Mouse (Mus musculus) liver, postnatal 0 days (tissue): Measurements from ENCODE around the gene Nfe2l3. TPM values are rescaled to one million over a fixed set of nuclear protein-coding genes. Genes with fewer than 3 reads are reported as not detected.

Experiments used
- ATAC-seq: fragments of 200-750 bp; cut with Nextera tagmentation; 2 replicates; pipeline ENCODE4 v1.8.0; 2017; ENCODE audit warnings: mild to moderate bottlenecking, moderate library complexity
- DNase-seq: peaks from one replicate; pipeline ENCODE4 v3.0.0-alpha.2; 2016
- H3K27ac ChIP-seq: fragments of 300-500 bp; sonication (generic); 2 replicates; pipeline ENCODE4 v1.5.1; 2014; ENCODE audit warnings: antibody characterized with exemption, moderate library complexity, mild to moderate bottlenecking, low read depth
- H3K27me3 ChIP-seq: fragments of 300-500 bp; sonication (generic); 2 replicates; pipeline ENCODE4 v1.6.1; 2014; ENCODE audit warnings: low read length, control low read depth, mixed read lengths; ENCODE audit not compliant: insufficient read depth
- H3K36me3 ChIP-seq: fragments of 300-500 bp; sonication (generic); replicated peaks from 2 replicates; pipeline ENCODE4 v1.6.1; 2014; ENCODE audit warnings: mild to moderate bottlenecking, control low read depth, low read length, moderate library complexity, mixed read lengths; ENCODE audit not compliant: insufficient read depth
- H3K4me1 ChIP-seq: fragments of 300-500 bp; sonication (generic); 2 replicates; pipeline ENCODE4 v1.6.1; 2014; ENCODE audit warnings: antibody characterized with exemption, mild to moderate bottlenecking, control low read depth; ENCODE audit not compliant: insufficient read depth
- H3K4me2 ChIP-seq: fragments of 300-500 bp; sonication (generic); 2 replicates; pipeline ENCODE4 v1.6.1; 2014; ENCODE audit warnings: low read depth, mild to moderate bottlenecking, low read length, moderate library complexity, mixed read lengths
- H3K4me3 ChIP-seq: fragments of 300-500 bp; sonication (generic); 2 replicates; pipeline ENCODE4 v1.5.1; 2014; ENCODE audit warnings: low read depth, low read length
- H3K9ac ChIP-seq: fragments of 300-500 bp; sonication (generic); replicated peaks from 2 replicates; pipeline ENCODE4 v1.6.1; 2014; ENCODE audit warnings: mild to moderate bottlenecking, moderate library complexity
- H3K9me3 ChIP-seq: fragments of 300-500 bp; sonication (generic); 2 replicates; pipeline ENCODE4 v1.6.1; 2016; ENCODE audit warnings: mild to moderate bottlenecking, control low read depth, low read length, mixed read lengths
- CTCF ChIP-seq: sonication (generic); IDR thresholded peaks from 2 replicates; pipeline ENCODE4 v1.5.1; 2016; ENCODE audit warnings: antibody characterized with exemption, low read depth
- EP300 ChIP-seq: IDR thresholded peaks from 2 replicates; pipeline ENCODE4 v1.6.1; 2016; ENCODE audit warnings: antibody characterized with exemption, low read depth, mild to moderate bottlenecking
- WGBS: fragments of 180-500 bp; shearing (Covaris S2); extraction: QIAGEN DNeasy Blood & Tissue Kit; methylation state at CpG from one replicate; pipeline ENCODE4 v1.1.7; 2014; ENCODE audit not compliant: insufficient replicate concordance; 5-methylcytosine and 5-hydroxymethylcytosine counted together
- polyA plus RNA-seq: library from polyadenylated mRNA; unstranded; fragments of >200 nt; fragmentation: Nextera tagmentation; extraction: Ambion mirVana; gene quantifications from 2 replicates; pipeline ENCODE4 v1.2.1, GENCODE M21; 2015

Gene Nfe2l3
- polyA plus RNA-seq, 1 experiment from 2014 or later = 0.16 TPM

DNA sequence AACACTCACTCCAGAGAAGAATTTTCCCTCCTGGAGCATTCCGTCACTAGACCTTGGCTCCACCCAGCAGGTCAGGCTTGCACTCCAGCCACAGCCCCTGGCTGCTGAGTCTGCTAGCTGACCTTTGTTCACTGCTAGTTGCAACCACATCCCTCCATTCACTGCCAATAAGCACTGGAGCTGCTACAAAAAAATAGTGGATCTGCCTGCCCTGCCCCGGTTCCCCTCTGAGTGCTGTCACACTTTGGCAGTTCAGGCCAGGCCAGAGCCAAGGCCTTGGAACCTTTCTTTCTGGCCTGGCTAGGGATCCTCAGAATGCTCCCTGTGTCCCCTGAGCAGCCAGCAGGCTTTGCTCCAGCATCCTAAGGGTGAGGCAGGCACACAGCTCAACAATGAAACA is 57.3 kb downstream of the Nfe2l3 start:
- H3K27ac ChIP-seq = no peak overlapping the region
- ATAC-seq (peak; percentile 80), DNase-seq (no peak)
- H3K27me3 ChIP-seq = no peaks in the 10 kb centered on the region
- 49% methylated on average over 2 of the region's 2 CpGs for WGBS
- no peaks in the 10 kb centered on the region; the same call in 1 of the 2 replicates for H3K4me1 ChIP-seq
- TF ChIP-seq CTCF (no peak), EP300 (no peak)
- H3K9me3 ChIP-seq = peaks cover 5% of the 10 kb centered on the region; the same call in 1 of the 2 replicates
- H3K4me3 ChIP-seq = no peak overlapping the region
- H3K36me3 ChIP-seq = no peaks in the 10 kb centered on the region
- H3K9ac ChIP-seq = no peak overlapping the region
- no peak overlapping the region for H3K4me2 ChIP-seq

DNA sequence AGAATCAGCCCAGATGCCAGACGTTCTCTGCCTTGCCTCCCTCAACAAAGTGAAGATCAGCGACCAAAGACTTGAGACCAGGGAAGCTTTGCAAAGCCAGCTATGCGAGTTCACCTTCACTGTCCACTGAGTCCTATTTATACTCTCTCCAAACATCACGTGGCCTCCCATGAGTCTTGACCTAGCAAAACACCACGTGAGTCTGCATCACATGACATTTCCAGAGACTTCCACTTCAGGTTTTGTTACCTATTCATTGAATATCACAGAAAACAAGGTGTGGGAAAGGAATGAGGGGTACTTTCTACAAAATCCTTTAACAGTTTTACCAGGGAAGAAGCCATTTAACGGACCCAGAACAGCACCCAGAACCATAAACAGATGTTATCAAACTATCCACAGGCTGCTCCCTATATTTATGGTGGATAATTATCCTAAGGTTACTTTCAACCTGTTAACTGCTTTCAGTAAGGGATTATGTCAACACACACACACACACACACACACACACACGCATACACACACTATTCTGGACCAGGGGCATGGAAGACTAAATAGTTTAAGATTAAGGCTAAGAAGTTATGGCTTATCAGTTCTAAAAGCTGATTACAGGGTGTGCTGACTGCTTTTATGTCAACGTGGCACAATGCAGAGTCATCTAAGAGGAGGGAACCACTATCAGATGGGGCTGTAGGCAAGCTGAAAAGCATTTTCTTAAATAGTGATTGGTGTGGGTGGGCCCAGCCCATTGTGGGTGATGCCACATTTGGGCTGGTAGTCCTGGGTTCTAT is 65.0 kb downstream of the Nfe2l3 start:
- DNase-seq = no peak
- WGBS = 54% methylated on average over 8 of the region's 8 CpGs
- no peak for ATAC-seq

DNA sequence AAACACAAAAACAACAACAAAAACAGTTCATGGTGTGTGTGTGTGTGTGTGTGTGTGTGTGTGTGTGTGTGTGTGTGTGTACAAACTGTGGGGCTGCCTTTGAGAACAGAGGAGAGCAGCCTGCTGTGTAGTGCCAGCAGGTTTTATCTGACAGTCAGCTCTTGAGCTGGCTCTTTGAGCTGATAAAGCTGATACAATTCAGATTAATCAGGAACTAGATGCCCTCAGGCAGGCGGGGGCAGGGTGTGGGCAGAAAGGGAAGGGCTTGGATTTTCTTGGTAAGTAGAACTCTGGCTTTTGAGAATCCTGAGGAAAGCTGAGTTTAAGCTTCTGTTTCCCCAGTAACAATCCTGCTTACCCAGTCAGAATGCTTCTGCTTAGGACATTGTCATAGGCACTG is 73.2 kb downstream of the Nfe2l3 start:
- Histone ChIP-seq H3K9me3 (no peaks in the 10 kb centered on the region), H3K4me2 (no peak overlapping the region), H3K27ac (no peak overlapping the region), H3K27me3 (no peaks in the 10 kb centered on the region), H3K36me3 (no peaks in the 10 kb centered on the region), H3K4me1 (0 out of 2 replicates have a peak, but pooled peaks cover 4% of the 10 kb centered on the region), H3K4me3 (no peak overlapping the region), H3K9ac (no peak overlapping the region)
- DNase-seq (no peak), ATAC-seq (no peak)
- TF ChIP-seq CTCF = no peak
- 29% methylated on average over 1 of the region's 1 CpGs for WGBS

More for the DNA sequence above, 65.0 kb downstream of the Nfe2l3 start:
- no peak overlapping the region for H3K27ac ChIP-seq
- H3K4me3 ChIP-seq = no peak overlapping the region
- H3K9ac ChIP-seq = no peak overlapping the region
- no peak overlapping the region for H3K4me2 ChIP-seq
- no peaks in the 10 kb centered on the region for H3K9me3 ChIP-seq
- no peaks in the 10 kb centered on the region for H3K27me3 ChIP-seq
- H3K4me1 ChIP-seq = no peaks in the 10 kb centered on the region
- no peaks in the 10 kb centered on the region for H3K36me3 ChIP-seq
- TF ChIP-seq CTCF (no peak), EP300 (no peak)

DNA sequence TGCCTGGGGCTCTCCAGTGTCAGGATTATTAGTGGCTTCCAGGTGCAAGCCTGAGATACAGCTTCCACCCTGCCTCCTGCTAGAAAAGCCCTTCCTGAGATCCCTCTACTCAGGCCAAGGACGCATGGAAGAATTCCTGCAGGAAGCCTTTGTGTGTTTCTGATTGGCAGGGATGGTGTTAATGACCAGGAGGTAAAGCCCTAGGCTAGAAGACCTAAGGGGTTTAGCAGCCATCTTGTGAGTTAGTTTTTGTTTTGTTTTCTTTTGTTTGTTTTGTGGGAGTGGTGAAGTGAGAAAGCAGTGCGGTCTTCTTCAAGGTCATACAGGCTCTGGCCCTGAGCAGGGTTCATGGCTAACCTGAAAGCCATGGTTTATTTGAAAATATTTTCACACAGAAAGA is 75.1 kb downstream of the Nfe2l3 start:
- H3K9ac ChIP-seq = no peak overlapping the region
- TF ChIP-seq EP300 = no peak
- TF ChIP-seq CTCF = no peak

More for the DNA sequence above, 75.1 kb downstream of the Nfe2l3 start:
- DNase-seq (no peak), ATAC-seq (no peak)
- Histone ChIP-seq H3K36me3 (no peaks in the 10 kb centered on the region), H3K4me2 (no peak overlapping the region), H3K27ac (no peak overlapping the region), H3K27me3 (no peaks in the 10 kb centered on the region), H3K9me3 (no peaks in the 10 kb centered on the region), H3K4me3 (no peak overlapping the region), H3K4me1 (0 out of 2 replicates have a peak, but pooled peaks cover 4% of the 10 kb centered on the region)
- WGBS = 68% methylated on average over 2 of the region's 2 CpGs

Other genes with a start within 250 kb of the Nfe2l3 start
- 546 and 587 TPM in 2 replicates for gene Hnrnpa2b1, start 37.2 kb downstream of the Nfe2l3 start, polyA plus RNA-seq
- 169 and 174 TPM in 2 replicates for gene Cbx3, start 37.7 kb downstream of the Nfe2l3 start, polyA plus RNA-seq
- gene Snx10, start 91.2 kb downstream of the Nfe2l3 start, polyA plus RNA-seq = 15.3 and 17.7 TPM in 2 replicates